Mouse (Mus musculus) heart, embryonic 14.5 days (tissue): ENCODE data around the gene Sugt1. TPM values are rescaled to one million over a fixed set of nuclear protein-coding genes. Genes with fewer than 3 reads are reported as not detected.

Experiments
- ATAC-seq: fragments of 200-750 bp; cut with Nextera tagmentation; 2 replicates; pipeline ENCODE4 v1.8.0; 2017; ENCODE audit warnings: low read depth, moderate TSS enrichment; ENCODE audit not compliant: insufficient number of reproducible peaks, insufficient read depth, low FRiP score
- H3K27ac ChIP-seq, 2 experiments: fragments of 200-500 bp in 1 of 2; fragments of 300-500 bp in 1 of 2; sonication (generic) in 1 of 2; replicated peaks in 1 of 2; 2 replicates each; pipeline ENCODE4 v1.5.1; 2012 to 2014; ENCODE audit warnings: low read depth in 2 of 2, low read length in 2 of 2, control low read depth in 1 of 2, mild to moderate bottlenecking in 1 of 2, mixed read lengths in 1 of 2; ENCODE audit not compliant: control insufficient read depth in 1 of 2, insufficient read depth in 1 of 2
- H3K27me3 ChIP-seq: fragments of 300-500 bp; sonication (generic); 2 replicates; pipeline ENCODE4 v1.6.1; 2014; ENCODE audit warnings: mild to moderate bottlenecking, low read length, control low read depth; ENCODE audit not compliant: control insufficient read depth, insufficient read depth
- H3K36me3 ChIP-seq: fragments of 300-500 bp; sonication (generic); 2 replicates; pipeline ENCODE4 v1.6.1; 2014; ENCODE audit warnings: mild to moderate bottlenecking, control low read depth, low read length, mixed read lengths; ENCODE audit not compliant: control insufficient read depth, insufficient read depth
- H3K4me1 ChIP-seq, 2 experiments: fragments of 200-500 bp in 1 of 2; fragments of 300-500 bp in 1 of 2; sonication (generic) in 1 of 2; 2 replicates each; pipeline ENCODE4 v1.6.1; 2012 to 2014; ENCODE audit warnings: low read length in 2 of 2, control low read depth in 1 of 2, mixed read lengths in 1 of 2; ENCODE audit not compliant: control insufficient read depth in 2 of 2, insufficient read depth in 2 of 2
- H3K4me2 ChIP-seq: fragments of 300-500 bp; sonication (generic); 2 replicates; pipeline ENCODE4 v1.6.1; 2014; ENCODE audit warnings: mild to moderate bottlenecking, low read length
- H3K4me3 ChIP-seq, 2 experiments: fragments of 200-500 bp in 1 of 2; fragments of 300-500 bp in 1 of 2; sonication (generic) in 1 of 2; 2 replicates each; pipeline ENCODE4 v1.5.1; 2012 to 2014; ENCODE audit warnings: low read length in 2 of 2, mild to moderate bottlenecking in 2 of 2, control low read depth in 1 of 2, low read depth in 1 of 2, moderate library complexity in 1 of 2; ENCODE audit not compliant: control insufficient read depth in 1 of 2, insufficient read depth in 1 of 2
- H3K9ac ChIP-seq: fragments of 300-500 bp; sonication (generic); 2 replicates; pipeline ENCODE4 v1.6.1; 2014; ENCODE audit warnings: mild to moderate bottlenecking, low read length
- H3K9me3 ChIP-seq: fragments of 300-500 bp; sonication (generic); 2 replicates; pipeline ENCODE4 v1.6.1; 2016; ENCODE audit warnings: low read length, control low read depth; ENCODE audit not compliant: control insufficient read depth
- WGBS: fragments of 180-500 bp; shearing (Covaris S2); extraction: QIAGEN DNeasy Blood & Tissue Kit; methylation state at CpG from one replicate; pipeline ENCODE4 v1.1.7; 2014; 5-methylcytosine and 5-hydroxymethylcytosine counted together
- polyA plus RNA-seq: library from polyadenylated mRNA; unstranded; fragments of >200 nt; fragmentation: Nextera tagmentation; extraction: Ambion mirVana; gene quantifications from 2 replicates; pipeline ENCODE4 v1.2.1, GENCODE M21; 2014

Gene Sugt1
- polyA plus RNA-seq, result 111 and 122 TPM in 2 replicates

DNA sequence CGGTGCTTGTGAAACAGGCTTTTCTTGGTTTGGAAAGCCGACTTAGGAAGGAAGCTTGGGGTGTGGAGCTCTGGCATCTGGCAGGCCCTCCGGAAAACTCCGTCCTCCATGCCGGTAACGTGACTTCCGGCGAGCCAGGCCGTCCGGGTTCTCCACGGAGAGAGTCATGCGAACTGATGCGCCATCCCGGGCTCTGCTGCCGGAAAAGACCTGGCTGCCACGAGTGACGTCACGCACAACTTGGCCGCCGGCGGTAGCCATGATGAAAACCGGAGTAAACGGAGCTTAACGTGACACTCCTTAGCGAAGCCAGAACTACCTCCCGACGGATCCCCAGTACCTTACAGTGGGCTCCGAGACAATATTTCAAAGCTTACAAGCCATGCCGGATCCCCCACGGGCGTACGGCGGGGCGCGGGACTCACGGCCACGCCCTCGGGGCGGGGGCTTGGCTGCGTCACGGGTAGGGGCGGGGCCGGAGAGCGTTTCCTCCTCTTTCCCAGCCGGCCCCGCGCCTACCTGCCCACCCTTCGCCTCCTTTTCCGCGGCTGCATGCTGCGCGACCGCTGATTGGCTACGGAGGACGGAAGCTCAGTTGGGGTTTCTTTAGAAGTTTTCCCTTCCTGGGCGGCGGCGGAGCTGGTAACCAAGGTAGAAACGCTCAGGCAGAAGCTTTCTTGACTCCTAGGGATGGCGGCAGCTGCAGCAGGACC, at the start of gene Sugt1:
Gene Sugt1, plus strand, starts transcription at position 553 of the 713 bp plus-strand sequence.
- Histone ChIP-seq H3K9ac (peak within 1 kb of the TSS; percentile 85), H3K27me3 (no peaks in the 10 kb centered on the region), H3K9me3 (no peaks in the 10 kb centered on the region), H3K27ac (peak within 1 kb of the TSS; percentile 94 to 98), H3K4me2 (peak within 1 kb of the TSS; percentile 81), H3K36me3 (peaks cover 7% of the 10 kb centered on the region; the same call in 1 of the 2 replicates), H3K4me1 (peaks cover 5 to 16% of the 10 kb centered on the region in 2 experiments), H3K4me3 (peak within 1 kb of the TSS; percentile 64 to 84)
- ATAC-seq, result peak; percentile 98
- WGBS, result under 1% methylated on average over 59 of the region's 60 CpGs

GRCm38 (mm10) chr14:79537921-79538320, 49.6 kb upstream of the Sugt1 start:
- Histone ChIP-seq H3K27ac (no peak overlapping the region), H3K9me3 (no peaks in the 10 kb centered on the region), H3K27me3 (no peaks in the 10 kb centered on the region), H3K4me2 (0 out of 2 replicates have a peak overlapping the region, but pooled peaks have one; percentile 20), H3K9ac (no peak overlapping the region), H3K36me3 (no peaks in the 10 kb centered on the region; the same call in 1 of the 2 replicates), H3K4me3 (no peak overlapping the region), H3K4me1 (peaks cover 2 to 28% of the 10 kb centered on the region in 2 experiments)
- ATAC-seq, result no peak

DNA sequence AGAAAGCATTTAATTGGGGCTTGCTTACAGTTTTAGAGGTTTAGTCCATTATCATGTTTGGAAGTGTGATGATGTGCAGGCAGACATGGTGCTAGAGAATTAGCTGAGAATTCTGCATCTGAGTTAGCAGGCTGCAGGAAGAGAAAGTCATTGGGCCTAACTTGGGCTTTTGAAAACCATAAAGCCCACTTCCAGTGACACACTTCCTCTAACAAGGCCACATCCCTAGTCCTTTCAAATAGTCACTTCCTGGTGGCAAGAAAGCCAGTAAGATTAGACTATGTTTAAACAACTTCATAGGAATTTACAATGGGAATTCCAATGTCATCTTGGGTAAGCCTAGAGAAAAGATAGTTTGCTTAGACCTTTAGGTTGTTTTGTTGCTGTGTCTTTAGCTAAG, 45.9 kb upstream of the Sugt1 start:
- H3K27me3 ChIP-seq, result no peaks in the 10 kb centered on the region
- H3K4me1 ChIP-seq, result peaks cover 2 to 7% of the 10 kb centered on the region in 2 experiments; a peak in 2 of 4 replicates
- H3K4me3 ChIP-seq, result no peak overlapping the region
- H3K27ac ChIP-seq, result no peak overlapping the region
- H3K4me2 ChIP-seq, result no peak overlapping the region
- ATAC-seq, result no peak
- H3K36me3 ChIP-seq, result no peaks in the 10 kb centered on the region; the same call in 1 of the 2 replicates
- no peaks in the 10 kb centered on the region for H3K9me3 ChIP-seq
- no peak overlapping the region for H3K9ac ChIP-seq

GRCm38 (mm10) chr14:79549343-79549742, 38.1 kb upstream of the Sugt1 start:
- Histone ChIP-seq H3K9me3 (no peaks in the 10 kb centered on the region), H3K27ac (peak overlapping the region in 1 of 2 experiments; percentile 38; a peak in 2 of 4 replicates), H3K36me3 (no peaks in the 10 kb centered on the region), H3K27me3 (no peaks in the 10 kb centered on the region), H3K4me3 (no peak overlapping the region), H3K4me2 (no peak overlapping the region), H3K4me1 (peaks cover 0 to 11% of the 10 kb centered on the region in 2 experiments; a peak in 2 of 4 replicates), H3K9ac (no peak overlapping the region)
- 66% methylated on average over 7 of the region's 7 CpGs for WGBS
- no peak for ATAC-seq

- Histone ChIP-seq H3K4me2 (no peak overlapping the region), H3K4me3 (no peak overlapping the region), H3K9me3 (no peaks in the 10 kb centered on the region), H3K27ac (no peak overlapping the region), H3K9ac (no peak overlapping the region), H3K4me1 (peaks cover 0 to 11% of the 10 kb centered on the region in 2 experiments; a peak in 2 of 4 replicates), H3K36me3 (no peaks in the 10 kb centered on the region), H3K27me3 (no peaks in the 10 kb centered on the region)
- ATAC-seq, result no peak
- 79% methylated on average over 2 of the region's 2 CpGs for WGBS
Observed at GRCm38 (mm10) chr14:79551929-79552328, 35.6 kb upstream of the Sugt1 start.

- no peak overlapping the region for H3K27ac ChIP-seq
- H3K27me3 ChIP-seq, result no peaks in the 10 kb centered on the region
- WGBS, result 95% methylated on average over 1 of the region's 1 CpGs
- peaks cover 0 to 11% of the 10 kb centered on the region in 2 experiments; a peak in 2 of 4 replicates for H3K4me1 ChIP-seq
- no peaks in the 10 kb centered on the region for H3K36me3 ChIP-seq
- no peak for ATAC-seq
- no peak overlapping the region for H3K4me3 ChIP-seq
- H3K9ac ChIP-seq, result no peak overlapping the region
- no peak overlapping the region for H3K4me2 ChIP-seq
- no peaks in the 10 kb centered on the region for H3K9me3 ChIP-seq
Observed at GRCm38 (mm10) chr14:79552854-79553253, 34.6 kb upstream of the Sugt1 start.

DNA sequence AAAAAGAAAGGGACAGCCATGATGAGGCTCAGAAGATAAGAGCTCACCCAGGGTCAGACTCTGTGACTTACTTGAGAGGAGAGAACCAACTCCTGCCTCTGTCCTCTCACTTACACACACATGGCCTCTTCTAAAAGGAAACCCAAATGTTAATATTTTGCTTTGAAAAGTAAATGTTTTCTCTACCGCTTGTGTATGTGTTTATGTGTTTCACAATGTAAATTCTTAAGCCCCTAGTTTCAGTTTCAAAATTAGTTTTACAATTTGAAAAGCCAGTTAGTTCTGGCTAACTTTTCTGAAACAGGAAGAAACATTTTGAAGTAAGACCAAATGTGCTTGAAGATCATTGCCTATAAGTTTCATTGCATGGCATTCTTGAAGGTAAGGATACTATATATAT, 29.7 kb upstream of the Sugt1 start:
- Histone ChIP-seq H3K4me2 (no peak overlapping the region), H3K9ac (no peak overlapping the region), H3K36me3 (peaks cover 12% of the 10 kb centered on the region), H3K27ac (no peak overlapping the region), H3K4me3 (no peak overlapping the region), H3K4me1 (peaks cover 0 to 4% of the 10 kb centered on the region in 2 experiments; a peak in 1 of 4 replicates), H3K9me3 (no peaks in the 10 kb centered on the region), H3K27me3 (no peaks in the 10 kb centered on the region)
- WGBS, result 87% methylated on average over 1 of the region's 1 CpGs
- no peak for ATAC-seq
